Mouse (Mus musculus) heart, embryonic 13.5 days (tissue): ENCODE data around the gene Spop. TPM values are rescaled to one million over a fixed set of nuclear protein-coding genes. Genes with fewer than 3 reads are reported as not detected.
"Not testable (repeated sequence)": the region's sequence is repeated elsewhere in the genome, so short reads cannot be mapped to it uniquely, and the experiment has no call there.

Source experiments
- ATAC-seq: fragments of 200-750 bp; cut with Nextera tagmentation; 2 replicates; pipeline ENCODE4 v1.8.0; 2017; ENCODE audit warnings: moderate TSS enrichment; ENCODE audit not compliant: insufficient number of reproducible peaks, low FRiP score, low TSS enrichment; ENCODE audit errors: extremely low read depth
- H3K27ac ChIP-seq: fragments of 300-500 bp; sonication (generic); replicated peaks from 2 replicates; pipeline ENCODE4 v1.5.1; 2015; ENCODE audit warnings: moderate library complexity, mild to moderate bottlenecking, inconsistent platforms
- H3K27me3 ChIP-seq: fragments of 300-500 bp; sonication (generic); replicated peaks from 2 replicates; pipeline ENCODE4 v1.6.1; 2015; ENCODE audit warnings: mild to moderate bottlenecking, inconsistent platforms
- H3K36me3 ChIP-seq: fragments of 300-500 bp; sonication (generic); 2 replicates; pipeline ENCODE4 v1.6.1; 2015; ENCODE audit warnings: mild to moderate bottlenecking, inconsistent platforms
- H3K4me1 ChIP-seq: fragments of 300-500 bp; sonication (generic); 2 replicates; pipeline ENCODE4 v1.6.1; 2015; ENCODE audit warnings: inconsistent platforms
- H3K4me2 ChIP-seq: fragments of 300-500 bp; sonication (generic); 2 replicates; pipeline ENCODE4 v1.6.1; 2015; ENCODE audit warnings: inconsistent platforms, mild to moderate bottlenecking, moderate library complexity
- H3K4me3 ChIP-seq: fragments of 300-500 bp; sonication (generic); 2 replicates; pipeline ENCODE4 v1.5.1; 2015; ENCODE audit warnings: moderate library complexity, mild to moderate bottlenecking, inconsistent platforms
- H3K9ac ChIP-seq: fragments of 300-500 bp; sonication (generic); 2 replicates; pipeline ENCODE4 v1.6.1; 2015; ENCODE audit warnings: inconsistent platforms, mild to moderate bottlenecking, moderate library complexity
- H3K9me3 ChIP-seq: fragments of 300-500 bp; sonication (generic); 2 replicates; pipeline ENCODE4 v1.6.1; 2016; ENCODE audit warnings: inconsistent platforms
- WGBS: fragments of 180-500 bp; shearing (Covaris S2); methylation state at CpG from one replicate; pipeline ENCODE4 v1.1.7; 2015; ENCODE audit warnings: mixed read lengths; 5-methylcytosine and 5-hydroxymethylcytosine counted together
- polyA plus RNA-seq: library from polyadenylated mRNA; unstranded; fragments of >200 nt; fragmentation: Nextera tagmentation; extraction: Ambion mirVana; gene quantifications from 2 replicates; pipeline ENCODE4 v1.2.1, GENCODE M21; 2015

Gene Spop
- polyA plus RNA-seq, 1 experiment from 2014 or later: 105 TPM

DNA sequence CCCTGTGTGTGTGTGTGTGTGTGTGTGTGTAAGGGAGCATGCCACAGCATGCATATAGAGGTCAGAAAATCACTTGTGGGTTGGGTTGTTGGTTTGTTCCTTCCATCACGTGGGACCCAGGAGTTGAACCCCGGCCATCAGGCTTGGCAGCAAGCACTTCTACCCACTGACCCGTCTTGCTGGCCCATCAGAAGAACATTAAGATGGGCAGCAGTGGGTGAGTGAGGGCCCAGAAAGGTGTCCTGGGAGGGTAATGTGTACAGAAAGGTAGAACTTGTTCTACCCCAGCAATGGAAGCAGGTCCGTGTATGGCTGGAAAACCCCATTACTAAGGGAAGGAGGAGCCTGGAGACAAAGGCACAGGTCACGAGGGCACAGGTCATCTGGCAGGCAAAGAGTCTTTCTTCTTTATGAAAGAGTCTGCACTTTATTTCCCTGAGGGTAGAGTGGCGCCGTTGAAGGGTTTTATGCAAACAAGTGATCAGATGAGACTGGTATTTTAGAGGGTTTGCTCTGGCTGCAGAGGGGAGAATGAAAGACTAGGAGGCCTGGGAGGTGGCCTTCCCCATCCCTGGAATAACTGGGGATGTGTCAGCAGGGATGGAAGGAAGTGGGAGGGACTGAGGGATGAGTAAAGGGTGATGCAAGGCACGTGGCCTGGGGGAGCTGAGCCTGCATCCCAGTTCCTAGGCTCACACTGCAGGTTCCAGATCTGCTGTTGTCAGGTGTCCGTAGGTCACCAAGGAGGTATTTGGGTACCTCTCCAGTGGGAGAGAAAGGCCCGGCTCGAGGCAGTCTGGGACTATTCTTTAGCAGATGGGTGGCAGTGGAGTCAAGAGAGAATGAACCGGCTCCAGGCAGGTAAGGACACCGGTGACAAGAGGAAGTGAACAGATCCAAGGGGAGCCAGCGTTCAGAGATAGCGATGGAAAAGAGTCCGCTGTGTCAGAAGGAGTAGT lies 10.2 kb upstream of the Spop start:
- Histone ChIP-seq H3K36me3 (no peaks in the 10 kb centered on the region), H3K9me3 (no peaks in the 10 kb centered on the region), H3K4me3 (no peak overlapping the region), H3K4me2 (no peak overlapping the region), H3K27me3 (peaks cover 13% of the 10 kb centered on the region; the same call in 1 of the 2 replicates), H3K4me1 (peaks cover 22% of the 10 kb centered on the region), H3K27ac (peak overlapping the region; percentile 80), H3K9ac (peak overlapping the region; percentile 37; the same call in 1 of the 2 replicates)
- ATAC-seq: no peak
- 70% methylated on average over 16 of the region's 16 CpGs for WGBS

DNA sequence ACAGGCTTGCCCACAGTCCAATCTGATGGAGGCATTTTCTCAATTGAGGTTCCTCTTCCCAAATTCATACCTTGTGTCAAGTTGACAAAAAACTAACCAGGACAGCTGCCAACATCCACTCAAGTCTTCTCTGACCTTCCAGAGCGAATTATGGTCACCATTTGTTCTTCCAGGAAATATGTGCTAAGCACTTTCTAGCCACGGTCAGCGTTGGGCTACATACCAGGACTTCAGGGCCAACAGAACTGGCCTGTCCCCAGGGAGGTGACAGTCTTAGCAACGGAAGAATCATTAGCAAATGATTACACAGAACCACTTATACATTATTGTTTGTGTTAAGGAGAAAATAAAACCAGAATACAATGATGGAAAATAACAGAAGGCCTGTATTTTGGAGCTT lies 8.1 kb upstream of the Spop start:
- no peaks in the 10 kb centered on the region for H3K9me3 ChIP-seq
- 72% methylated on average over 4 of the region's 4 CpGs for WGBS
- peaks cover 22% of the 10 kb centered on the region for H3K4me1 ChIP-seq
- no peak for ATAC-seq
- no peaks in the 10 kb centered on the region for H3K27me3 ChIP-seq
- H3K36me3 ChIP-seq: no peaks in the 10 kb centered on the region
- H3K9ac ChIP-seq: no peak overlapping the region
- no peak overlapping the region for H3K4me2 ChIP-seq
- no peak overlapping the region for H3K4me3 ChIP-seq
- no peak overlapping the region for H3K27ac ChIP-seq

DNA sequence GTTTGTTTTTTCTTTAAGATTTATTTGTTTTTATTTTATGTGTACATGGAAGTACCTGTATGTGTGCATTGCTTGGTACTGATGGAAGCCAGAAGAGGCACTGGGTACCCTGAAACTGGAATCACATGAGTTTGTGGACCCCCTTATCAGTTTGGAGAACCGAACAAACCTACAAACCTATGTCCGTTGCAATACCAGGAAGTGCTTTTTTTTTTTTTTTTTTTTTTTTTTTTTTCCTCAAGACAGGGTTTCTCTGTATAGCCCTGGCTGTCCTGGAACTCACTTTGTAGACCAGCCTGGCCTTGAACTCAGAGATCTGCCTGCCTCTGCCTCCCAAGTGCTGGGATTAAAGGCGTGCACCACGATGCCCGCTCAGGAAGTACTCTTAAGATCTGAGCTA lies 7.5 kb upstream of the Spop start:
- H3K9ac ChIP-seq, H3K36me3 ChIP-seq, H3K4me2 ChIP-seq, H3K27me3 ChIP-seq, H3K27ac ChIP-seq, ATAC-seq, H3K9me3 ChIP-seq, H3K4me3 ChIP-seq: not testable (repeated sequence)
- H3K4me1 ChIP-seq: peaks cover 22% of the 10 kb centered on the region
- 79% methylated on average over 5 of the region's 5 CpGs for WGBS

DNA sequence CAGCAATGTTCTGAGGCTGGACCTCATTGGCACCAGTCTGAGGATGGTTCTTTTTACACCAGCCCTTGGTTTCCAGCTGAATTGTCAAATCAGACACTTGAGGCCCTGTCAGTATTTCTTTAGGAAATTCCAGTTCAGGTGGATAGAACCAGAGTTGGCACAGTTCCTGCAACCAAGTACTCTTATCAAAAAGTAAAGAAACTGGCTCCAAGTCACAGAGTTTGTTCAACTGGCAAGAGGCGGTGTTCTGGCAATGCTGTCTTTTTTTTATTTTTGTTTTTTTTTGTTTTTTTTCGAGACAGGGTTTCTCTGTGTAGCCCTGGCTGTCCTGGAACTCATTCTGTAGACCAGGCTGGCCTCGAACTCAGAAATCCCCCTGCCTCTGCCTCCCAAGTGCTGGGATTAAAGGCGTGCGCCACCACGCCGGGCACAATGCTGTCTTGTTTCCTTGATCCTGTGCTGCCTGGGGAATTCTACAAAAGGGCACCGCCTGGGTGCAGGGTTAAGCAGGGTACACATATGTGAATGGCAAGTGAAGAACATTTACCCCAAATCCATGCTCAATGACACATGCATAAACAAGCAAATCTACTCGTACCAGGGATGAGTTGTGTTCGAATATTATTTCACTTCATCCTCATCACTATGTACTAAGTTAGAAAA lies 4.3 kb upstream of the Spop start:
- Histone ChIP-seq H3K4me2 (no peak overlapping the region), H3K9ac (no peak overlapping the region), H3K4me3 (no peak overlapping the region), H3K27ac (no peak overlapping the region), H3K27me3 (no peaks in the 10 kb centered on the region), H3K9me3 (no peaks in the 10 kb centered on the region), H3K4me1 (no peaks in the 10 kb centered on the region), H3K36me3 (no peaks in the 10 kb centered on the region)
- no peak for ATAC-seq
- 76% methylated on average over 10 of the region's 10 CpGs for WGBS

DNA sequence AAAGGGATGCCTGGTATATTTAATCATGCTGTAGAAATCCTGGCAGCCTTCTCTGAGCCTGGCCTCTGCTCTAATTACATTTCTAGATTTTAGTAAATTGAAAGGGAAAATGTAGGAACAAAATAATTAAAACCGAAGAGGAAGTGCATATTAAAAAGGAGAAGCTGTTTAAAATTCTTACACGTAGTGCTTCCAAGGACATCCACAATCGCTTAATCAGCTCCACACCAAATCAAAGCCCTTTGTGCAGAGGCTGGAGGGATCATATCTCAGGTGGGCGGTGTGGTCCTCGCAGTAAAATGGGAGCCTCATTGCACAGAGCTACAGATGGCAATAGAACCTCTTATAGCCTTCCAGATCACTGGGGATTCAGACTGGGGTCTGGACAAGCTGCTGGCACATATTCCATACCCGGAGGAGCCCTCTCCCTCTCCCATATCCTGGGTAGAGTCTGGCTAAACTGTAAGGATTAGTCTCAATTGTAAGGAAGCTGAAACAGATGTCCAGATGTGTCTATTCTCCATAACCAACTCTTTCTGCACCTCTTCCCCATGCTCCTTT lies 2.3 kb upstream of the Spop start:
- 71% methylated on average over 6 of the region's 6 CpGs for WGBS
- ATAC-seq: no peak
- H3K4me3 ChIP-seq: no peak overlapping the region
- H3K27me3 ChIP-seq: no peaks in the 10 kb centered on the region
- peaks cover 15% of the 10 kb centered on the region for H3K4me1 ChIP-seq
- H3K4me2 ChIP-seq: no peak overlapping the region
- no peak overlapping the region for H3K27ac ChIP-seq
- no peaks in the 10 kb centered on the region for H3K36me3 ChIP-seq
- no peaks in the 10 kb centered on the region for H3K9me3 ChIP-seq
- H3K9ac ChIP-seq: no peak overlapping the region

DNA sequence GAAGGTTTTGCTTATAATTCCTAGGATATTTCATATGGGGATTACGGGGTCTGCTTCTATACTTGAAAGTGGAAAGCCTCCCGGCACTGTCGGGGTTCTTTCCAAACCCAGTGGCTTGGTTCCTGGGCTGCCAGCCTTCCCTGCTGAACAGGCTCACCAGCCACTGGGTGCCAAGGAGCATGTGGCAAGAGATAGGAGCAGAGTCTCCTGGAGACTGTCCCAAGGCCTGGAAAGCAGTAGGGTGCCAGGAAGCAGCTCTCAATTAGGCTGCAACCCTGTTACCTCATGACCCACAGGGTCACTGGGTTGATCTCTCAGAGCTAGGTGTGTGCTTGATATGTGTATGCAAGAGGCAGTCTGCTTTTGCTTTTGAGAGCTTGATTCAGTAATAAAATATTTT lies 1.3 kb upstream of the Spop start:
- H3K4me2 ChIP-seq: no peak overlapping the region
- 87% methylated on average over 3 of the region's 3 CpGs for WGBS
- no peak overlapping the region for H3K27ac ChIP-seq
- H3K9me3 ChIP-seq: no peaks in the 10 kb centered on the region
- ATAC-seq: no peak
- no peak overlapping the region for H3K4me3 ChIP-seq
- peaks cover 24% of the 10 kb centered on the region for H3K4me1 ChIP-seq
- H3K36me3 ChIP-seq: no peaks in the 10 kb centered on the region
- no peak overlapping the region for H3K9ac ChIP-seq
- no peaks in the 10 kb centered on the region for H3K27me3 ChIP-seq

DNA sequence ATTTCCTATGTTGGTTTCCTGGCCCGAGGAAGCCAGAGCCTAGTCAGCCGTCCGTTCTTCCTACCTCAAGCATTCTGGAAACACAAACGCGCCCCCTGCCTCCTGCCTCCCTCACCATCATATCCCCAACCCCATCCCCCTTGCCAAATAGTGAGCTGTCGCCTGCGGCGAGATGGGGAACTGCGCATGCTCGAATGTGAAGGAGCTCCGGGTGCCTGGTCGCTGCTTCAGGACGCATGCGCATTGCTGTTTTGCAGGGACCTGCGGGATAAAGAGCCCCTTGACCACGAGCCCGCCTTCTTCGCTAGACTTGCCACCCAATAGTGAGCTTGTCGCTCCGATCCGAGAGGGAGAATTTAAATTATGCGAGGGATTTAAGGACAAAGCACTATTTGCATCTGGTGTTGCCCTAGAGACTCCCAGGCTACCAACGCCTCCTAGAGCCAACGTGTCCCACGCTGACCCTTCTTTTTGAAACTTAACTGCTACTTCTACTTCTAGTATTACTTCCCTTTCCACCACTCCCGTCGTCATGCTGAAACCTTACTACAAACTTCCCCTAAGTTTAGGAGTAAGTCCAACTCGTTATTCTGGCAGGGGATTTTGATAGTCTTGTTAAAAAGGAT lies 769 bp downstream of the Spop start:
- ATAC-seq: peak; percentile 78
- Histone ChIP-seq H3K9me3 (no peaks in the 10 kb centered on the region), H3K4me1 (peaks cover 24% of the 10 kb centered on the region), H3K4me2 (peak overlapping the region; percentile 77), H3K36me3 (peaks cover 13% of the 10 kb centered on the region), H3K27ac (peak overlapping the region; percentile 97), H3K9ac (peak overlapping the region; percentile 82), H3K4me3 (peak overlapping the region; percentile 71), H3K27me3 (no peaks in the 10 kb centered on the region)
- under 1% methylated on average over 28 of the region's 28 CpGs for WGBS

DNA sequence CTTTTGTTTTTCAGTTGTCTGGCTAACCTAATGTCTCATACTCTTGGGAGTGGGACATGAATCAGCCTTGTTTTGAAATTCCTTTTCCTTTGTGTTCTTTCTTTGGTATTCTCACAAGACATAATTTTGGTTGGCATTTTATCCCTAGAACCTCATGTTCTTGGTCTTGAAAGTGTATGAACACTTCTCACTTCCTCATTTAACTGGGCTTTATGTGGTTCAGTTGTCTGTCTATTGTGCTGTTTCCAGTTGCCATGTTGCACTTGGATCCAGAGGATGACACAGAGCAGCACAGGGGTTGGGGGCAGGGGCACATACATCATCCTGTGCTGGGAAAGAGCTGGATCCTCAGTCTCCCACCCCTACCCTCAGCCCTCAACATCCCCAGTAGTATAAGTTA lies 2.1 kb downstream of the Spop start:
- peak overlapping the region; percentile 71 for H3K4me3 ChIP-seq
- H3K36me3 ChIP-seq: peaks cover 17% of the 10 kb centered on the region
- H3K27ac ChIP-seq: peak overlapping the region; percentile 97; the same call in 1 of the 2 replicates
- H3K9ac ChIP-seq: peak overlapping the region; percentile 82
- ATAC-seq: no peak
- H3K9me3 ChIP-seq: no peaks in the 10 kb centered on the region
- peaks cover 24% of the 10 kb centered on the region for H3K4me1 ChIP-seq
- peak overlapping the region; percentile 77 for H3K4me2 ChIP-seq
- H3K27me3 ChIP-seq: no peaks in the 10 kb centered on the region

DNA sequence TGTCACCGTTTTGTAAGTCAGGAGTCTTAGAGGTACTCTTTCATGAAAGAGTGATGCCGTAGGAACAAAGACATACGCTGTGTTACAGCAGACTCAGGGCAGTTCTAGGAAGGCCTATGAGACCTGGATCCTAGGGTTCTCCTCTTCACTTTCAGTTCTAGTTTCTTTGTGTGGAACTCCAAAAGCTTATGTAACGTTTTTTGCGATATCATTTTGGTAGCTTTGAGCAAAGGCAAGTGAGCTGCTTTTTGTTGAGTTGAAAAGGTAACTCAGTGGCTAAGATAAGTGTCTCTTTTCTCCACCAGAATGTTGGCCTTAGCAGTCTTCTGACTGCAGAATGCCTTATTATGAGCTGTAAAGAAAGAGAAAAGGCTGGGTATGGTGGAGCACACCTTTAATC lies 3.5 kb downstream of the Spop start:
- Histone ChIP-seq H3K9me3 (no peaks in the 10 kb centered on the region), H3K4me2 (no peak overlapping the region), H3K36me3 (peaks cover 17% of the 10 kb centered on the region), H3K4me1 (peaks cover 24% of the 10 kb centered on the region), H3K27me3 (no peaks in the 10 kb centered on the region), H3K27ac (no peak overlapping the region), H3K9ac (no peak overlapping the region), H3K4me3 (no peak overlapping the region)
- 75% methylated on average over 5 of the region's 5 CpGs for WGBS
- no peak for ATAC-seq

DNA sequence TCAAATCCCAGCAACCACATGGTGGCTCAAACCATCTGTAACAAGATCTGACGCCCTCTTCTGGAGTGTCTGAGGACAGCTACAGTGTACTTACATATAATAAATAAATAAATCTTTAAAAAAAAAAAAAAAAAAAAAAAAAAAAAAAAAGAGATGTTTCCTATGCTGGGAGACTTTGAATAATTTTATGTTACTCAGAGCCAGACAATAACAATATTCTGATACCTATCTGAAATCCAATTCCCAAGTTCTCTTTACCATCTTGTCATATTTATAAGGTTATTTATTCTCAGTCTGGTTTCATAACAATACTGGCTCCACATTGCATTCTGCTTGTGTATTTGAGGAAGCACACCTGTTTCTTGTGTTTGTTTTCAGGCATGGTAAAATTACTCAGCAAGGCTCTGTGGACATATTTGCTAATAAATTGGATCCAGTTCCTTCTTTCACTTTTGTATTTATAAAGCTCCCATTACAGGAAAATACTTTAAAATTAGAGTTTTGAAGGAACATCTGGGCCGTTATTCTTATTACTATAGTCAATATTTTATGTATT lies 7.1 kb downstream of the Spop start:
- Histone ChIP-seq H3K9me3 (no peaks in the 10 kb centered on the region), H3K4me2 (no peak overlapping the region), H3K27me3 (no peaks in the 10 kb centered on the region), H3K4me1 (peaks cover 24% of the 10 kb centered on the region), H3K9ac (no peak overlapping the region), H3K27ac (no peak overlapping the region), H3K36me3 (peaks cover 21% of the 10 kb centered on the region), H3K4me3 (no peak overlapping the region)
- 80% methylated on average over 2 of the region's 2 CpGs for WGBS
- no peak for ATAC-seq

DNA sequence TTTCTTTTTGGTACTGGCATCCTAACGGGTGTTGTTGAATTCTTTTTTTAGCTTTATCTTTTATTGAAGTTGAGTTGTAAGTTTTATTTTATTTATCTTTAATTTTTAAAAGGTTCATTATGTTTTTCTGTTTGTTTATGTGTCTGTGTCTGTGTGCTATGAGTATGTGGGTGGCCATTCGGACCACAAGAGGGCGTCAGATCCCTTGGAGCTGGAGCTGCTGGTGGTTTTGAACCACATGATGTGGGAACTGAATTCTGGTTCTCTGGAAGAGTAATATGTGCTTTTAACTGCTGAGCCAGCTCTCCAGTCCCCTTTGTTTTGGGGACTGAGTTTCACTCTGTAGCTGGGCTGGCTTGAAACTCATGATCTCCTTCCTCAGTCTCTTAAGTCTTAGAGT lies 9.6 kb downstream of the Spop start:
- no peak overlapping the region for H3K27ac ChIP-seq
- no peaks in the 10 kb centered on the region for H3K9me3 ChIP-seq
- H3K9ac ChIP-seq: no peak overlapping the region
- H3K36me3 ChIP-seq: peaks cover 17% of the 10 kb centered on the region
- WGBS: 77% methylated on average over 3 of the region's 3 CpGs
- no peaks in the 10 kb centered on the region for H3K27me3 ChIP-seq
- no peak for ATAC-seq
- no peak overlapping the region for H3K4me2 ChIP-seq
- H3K4me3 ChIP-seq: no peak overlapping the region
- peaks cover 11% of the 10 kb centered on the region for H3K4me1 ChIP-seq
